Mouse (Mus musculus) kidney, postnatal 10 days (tissue): Measurements from ENCODE around the gene Etnk1.

Experiments
- DNase-seq: peaks from one replicate; pipeline ENCODE4 v3.0.0; 2021; ENCODE audit warnings: mixed read lengths

The Etnk1 gene

DNA sequence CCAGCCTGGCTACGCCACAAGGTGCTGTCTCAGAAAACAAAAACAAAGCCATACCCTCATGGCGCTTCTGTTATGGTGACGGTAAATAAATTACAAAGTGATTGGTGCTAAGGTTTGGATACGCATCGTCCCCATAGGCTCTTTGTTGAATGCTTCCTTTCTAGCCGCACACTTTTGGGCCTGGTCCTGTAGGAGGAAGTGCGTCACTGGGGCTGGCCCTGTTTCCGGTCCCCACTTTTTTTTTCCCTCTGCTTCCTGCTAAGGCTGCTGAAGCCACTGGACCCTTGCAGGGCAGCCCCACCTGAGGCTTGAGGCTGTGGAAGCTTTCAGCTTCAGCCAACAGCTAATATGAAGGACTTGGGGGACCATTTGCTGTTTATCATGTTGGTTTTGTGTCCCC, 54.2 kb downstream of the Etnk1 start:
- DNase-seq: no peak

DNA sequence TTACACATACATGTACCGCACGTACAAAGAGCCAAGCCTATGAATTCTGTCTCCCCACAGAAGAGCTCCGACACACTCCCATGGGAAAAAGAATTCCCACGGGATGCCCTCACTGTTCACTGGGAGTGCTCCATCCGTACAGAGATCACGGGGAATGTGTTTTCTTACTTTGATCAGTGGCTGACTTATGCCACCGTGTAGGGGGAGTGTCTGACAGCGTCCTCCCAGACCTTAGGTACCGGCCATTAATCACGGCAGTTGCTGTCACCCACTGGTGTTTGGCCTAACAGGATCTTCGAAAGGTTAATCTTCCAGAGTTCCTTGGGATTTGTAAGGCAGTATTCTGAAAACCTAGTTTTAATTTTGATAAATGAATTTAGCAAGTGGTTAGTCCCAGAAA, 57.0 kb downstream of the Etnk1 start:
- DNase-seq: no peak

DNA sequence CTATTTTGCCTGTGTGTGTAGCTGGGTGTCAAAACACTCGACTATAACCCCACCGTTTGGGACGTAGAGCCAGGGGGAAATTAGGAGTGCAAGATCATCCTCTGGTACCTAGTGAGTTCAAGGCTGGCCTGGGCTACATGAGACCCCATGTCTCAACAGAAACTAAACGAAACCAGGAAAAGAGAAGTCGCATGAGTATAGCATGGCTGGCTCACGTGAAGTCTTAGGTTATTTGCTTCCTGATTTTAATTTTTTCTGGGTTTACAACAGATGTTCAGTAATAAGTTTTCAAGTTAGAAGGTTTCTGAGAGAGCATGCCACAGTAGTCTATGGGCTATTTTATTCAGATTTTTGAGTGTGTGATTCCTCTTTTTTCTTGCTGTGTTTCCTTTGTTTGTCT, 57.9 kb downstream of the Etnk1 start:
- DNase-seq: no peak

DNA sequence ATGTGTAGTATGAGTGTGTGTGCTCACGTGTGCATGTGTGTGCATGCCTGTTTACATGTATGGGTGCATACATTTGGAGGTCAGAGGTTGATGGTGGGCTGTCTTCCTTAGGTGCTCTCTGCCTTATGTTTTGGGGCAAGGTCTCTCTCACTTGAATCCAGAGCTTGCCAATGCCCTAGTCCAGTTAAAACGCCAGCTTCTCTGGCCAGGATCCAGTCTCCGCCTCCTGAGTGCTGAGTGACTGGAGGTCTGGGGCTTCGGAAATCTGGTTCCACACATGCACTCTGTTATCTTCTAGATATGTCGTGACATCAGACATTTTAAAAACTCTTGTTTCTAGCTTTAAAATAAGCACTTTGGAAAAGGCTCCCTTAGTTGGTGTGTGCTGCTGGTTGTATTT, 61.7 kb downstream of the Etnk1 start:
- DNase-seq: no peak

DNA sequence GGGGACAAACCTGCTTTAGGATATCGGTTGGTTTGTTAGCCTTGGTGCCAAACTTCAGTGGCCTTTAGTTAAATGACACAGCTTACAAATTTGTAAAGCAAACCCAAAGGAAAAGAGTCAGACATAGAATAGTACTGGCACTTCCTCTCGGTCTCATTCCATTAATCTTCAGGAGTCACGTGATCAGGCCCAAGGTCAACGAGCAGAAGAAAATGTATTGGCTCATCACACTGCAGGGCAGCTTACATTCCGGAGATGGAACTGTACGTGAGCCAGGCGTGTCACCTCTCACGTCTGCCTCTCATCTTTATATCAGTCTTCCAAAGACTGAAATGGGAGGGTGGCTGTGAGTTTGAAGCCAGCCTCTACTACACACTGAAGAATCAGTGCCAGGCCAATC, 62.9 kb downstream of the Etnk1 start:
- DNase-seq: peak; percentile 32

DNA sequence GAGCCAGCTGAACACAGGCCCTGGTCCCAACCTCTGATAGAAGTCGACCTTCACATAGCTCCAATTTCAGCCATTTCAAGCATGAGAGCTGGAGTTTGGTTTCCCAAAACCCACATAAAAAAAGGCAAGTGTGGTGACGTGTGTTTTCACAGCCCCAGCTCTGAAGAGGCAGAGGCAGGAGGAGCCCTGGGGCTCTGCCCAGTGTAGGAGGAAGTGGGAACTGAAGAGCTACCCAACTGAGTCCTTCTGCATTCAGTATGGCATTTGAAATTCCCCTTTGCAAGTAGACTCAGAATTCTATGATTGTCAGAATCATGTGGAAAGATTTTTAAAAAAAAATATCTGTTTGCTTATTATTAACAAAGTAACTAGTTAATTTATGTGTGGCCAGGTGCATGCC, 63.9 kb downstream of the Etnk1 start:
- DNase-seq: no peak

DNA sequence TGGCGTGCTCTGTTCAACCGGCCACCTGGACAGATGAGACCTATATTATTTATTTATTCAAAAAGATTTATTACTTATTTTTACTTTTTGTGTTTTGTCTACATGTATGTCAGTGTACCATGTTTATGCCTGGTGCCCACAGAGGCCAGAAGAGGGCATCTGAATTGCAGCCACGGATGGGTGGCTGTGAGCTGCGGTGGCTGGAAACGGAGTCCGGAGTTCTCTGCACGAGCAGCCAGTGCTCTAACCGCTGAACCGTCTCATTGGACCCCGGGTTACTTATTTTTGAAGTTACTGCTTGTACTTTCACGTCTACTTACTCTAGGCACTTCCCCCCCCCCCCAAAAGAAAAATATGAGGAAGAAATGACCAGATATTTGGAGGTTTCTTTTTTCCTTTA, 65.7 kb downstream of the Etnk1 start:
- peak; percentile 32 for DNase-seq

DNA sequence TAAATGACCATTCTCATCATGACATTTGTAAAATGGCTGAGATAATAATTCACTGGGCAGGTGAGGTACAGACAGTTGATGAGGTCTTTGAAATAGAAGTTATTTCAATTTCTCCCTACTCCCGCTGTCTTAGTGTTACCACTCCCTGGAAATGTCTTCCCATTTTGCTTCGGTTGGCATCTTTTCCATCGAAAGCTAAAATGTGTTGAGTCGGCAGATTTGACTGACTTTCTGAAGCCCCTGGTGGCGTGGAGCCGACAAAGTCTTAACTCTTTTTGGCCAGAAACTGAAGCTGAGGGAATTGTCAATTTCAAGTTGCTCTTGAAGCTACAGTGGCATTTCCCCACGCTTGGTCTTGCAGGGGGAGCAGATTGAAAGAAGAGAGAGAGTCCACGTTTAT, 67.8 kb downstream of the Etnk1 start:
- DNase-seq: no peak

DNA sequence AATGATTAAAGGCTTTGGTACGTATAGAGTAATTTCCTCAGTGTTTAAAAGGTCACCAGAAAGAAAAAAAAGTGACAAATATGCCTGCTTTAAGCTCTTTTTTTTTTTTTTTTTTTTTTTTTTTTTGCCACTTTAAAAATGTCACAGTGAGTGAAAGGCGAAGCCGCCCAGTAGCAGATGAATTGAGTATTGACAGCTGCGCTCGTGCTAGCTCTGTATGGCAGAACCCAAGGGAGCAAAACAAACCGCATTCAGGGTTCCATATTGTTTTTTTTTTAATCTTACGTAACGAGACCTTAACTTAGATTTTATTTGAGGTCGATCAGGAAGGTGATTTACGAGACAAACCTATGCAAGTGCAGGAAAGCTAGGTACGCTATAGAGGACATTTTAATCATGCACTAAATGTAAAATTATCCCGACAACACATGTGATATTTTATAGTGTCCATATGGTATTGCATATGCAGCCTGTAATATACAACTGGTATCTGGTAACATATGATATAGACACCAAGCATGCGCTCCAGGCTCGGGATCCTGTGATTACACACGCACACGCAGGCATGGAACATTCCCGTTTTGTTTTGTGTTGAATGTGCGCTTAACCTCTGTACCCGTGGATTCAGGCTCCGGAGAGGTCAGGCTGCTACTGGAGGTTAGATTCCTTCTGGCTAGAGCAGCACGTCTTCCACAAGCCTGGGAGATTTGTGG, 72.5 kb downstream of the Etnk1 start:
- no peak for DNase-seq

DNA sequence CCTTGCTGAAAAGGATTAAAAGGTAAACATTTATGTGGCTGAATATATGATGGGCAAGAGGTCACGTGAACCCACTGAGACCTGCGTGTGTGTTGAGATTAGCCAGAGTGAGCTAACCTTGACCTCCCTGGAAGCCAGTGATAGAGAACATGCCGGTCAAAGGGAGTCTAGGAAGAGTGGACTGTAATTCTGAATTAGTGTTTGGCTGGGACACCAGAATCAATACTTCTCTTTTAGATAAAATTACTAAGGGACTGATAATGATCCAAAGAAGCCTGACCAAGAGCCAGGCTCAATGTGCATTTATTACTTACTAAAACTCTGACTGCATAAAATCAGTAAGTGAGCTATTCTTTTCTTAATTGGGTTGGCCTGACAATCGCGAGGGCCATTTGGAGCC, 76.2 kb downstream of the Etnk1 start:
- DNase-seq: no peak

DNA sequence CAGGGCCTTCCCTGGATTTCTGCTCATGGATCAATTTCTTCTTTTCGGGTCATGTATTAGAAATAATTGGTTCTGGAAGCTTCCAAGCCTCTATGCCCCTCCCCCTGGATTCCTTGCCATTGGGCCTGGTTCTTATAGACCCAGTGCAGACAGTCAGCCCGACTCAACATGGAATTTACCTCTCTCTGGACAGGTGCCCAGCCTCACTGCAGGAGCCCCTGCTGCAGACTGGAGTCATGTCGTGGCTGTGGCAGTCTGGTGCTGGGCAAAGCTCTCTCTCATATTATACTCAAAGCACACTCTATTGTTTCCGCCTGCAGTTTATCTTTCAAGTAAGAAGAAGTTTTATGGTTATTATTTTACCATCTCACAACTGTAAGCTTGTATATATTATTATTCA, 90.9 kb downstream of the Etnk1 start:
- no peak for DNase-seq

DNA sequence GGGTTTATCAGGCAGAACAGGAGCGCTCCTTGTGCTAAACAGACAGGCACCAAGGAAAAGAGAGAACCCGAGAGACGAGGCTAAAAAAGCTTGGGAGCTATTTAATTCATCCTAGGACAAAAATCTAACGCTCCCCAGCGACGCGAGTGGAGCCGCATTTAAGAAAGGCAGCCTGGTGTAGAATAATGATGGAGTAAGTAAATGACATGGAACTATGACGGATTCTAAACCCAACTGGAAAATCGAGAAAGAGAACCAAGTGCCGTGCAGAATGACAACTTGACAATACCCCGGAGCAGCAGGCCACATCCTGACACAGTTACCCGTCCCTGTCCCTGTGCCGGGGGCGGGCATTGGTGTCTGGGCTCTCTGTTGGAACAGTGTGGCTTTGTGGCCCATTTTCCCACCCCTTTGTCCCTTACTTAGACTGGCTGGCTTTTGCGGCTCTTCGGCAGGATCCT, 92.2 kb downstream of the Etnk1 start:
- DNase-seq: no peak

DNA sequence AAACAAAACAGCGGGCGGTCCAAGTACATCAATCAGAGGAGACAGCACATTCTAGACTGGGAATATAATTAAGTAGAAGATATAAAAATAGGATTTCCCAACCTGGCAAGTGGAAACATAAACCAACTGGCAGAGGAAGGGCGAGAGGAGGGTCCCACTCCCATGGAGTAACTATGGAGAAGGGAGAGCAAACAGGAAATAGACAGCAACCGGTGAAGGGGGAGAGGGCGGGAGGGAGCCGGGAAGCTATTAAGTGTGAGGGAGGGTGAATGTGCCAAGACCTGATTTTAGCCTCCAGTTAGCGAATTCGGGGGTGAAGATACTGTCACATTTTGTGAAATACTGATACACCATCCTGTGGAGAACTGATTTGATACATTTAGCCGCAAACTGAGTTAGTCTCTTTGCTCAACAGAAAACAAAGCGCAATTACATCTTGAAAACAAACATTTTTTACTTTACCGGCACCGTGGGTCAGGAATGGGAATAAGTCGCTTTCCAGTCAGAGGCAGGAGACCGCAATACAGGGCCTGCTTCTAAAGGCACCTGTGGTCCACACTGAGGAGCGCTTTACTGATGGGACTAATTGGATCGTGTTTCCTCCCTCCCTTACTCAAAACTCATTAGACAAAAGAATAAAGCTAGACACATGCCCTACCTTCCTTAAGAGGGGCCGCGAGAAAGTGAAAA, 93.0 kb downstream of the Etnk1 start:
- peak; percentile 28 for DNase-seq

DNA sequence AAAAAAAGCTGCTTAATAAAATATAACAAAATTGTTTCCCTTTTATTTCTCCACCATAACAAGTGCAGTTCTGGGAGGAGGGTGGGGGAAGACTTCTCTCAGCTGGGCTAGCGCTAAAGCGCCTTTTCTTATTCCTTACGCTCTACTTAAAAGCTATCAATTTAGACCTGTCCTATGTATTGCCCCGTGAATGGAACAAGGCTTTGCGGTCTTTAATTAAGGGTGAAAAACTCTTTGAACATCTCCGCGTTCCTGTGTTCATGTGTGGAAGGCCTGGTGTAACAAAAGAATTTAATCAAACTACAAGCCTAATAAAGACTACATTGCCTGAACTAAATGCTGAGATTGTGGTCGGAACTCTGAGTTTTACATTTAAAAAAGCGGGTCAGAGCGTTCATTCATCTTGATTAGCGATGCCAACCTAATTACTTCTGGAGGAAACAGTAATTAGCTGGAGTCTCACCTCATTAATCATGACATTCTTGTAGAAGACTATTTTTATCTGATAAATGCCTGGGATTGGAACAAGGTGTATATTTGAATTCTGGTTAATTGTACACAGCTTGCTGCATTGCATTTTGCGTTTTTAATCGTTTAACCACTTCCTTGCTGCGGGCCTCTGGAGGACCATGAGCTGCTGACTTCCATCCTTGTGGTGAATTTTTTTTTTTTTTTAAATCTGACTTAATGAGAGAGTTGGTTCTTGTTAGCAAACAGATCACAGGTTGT, 93.7 kb downstream of the Etnk1 start:
- DNase-seq: no peak

DNA sequence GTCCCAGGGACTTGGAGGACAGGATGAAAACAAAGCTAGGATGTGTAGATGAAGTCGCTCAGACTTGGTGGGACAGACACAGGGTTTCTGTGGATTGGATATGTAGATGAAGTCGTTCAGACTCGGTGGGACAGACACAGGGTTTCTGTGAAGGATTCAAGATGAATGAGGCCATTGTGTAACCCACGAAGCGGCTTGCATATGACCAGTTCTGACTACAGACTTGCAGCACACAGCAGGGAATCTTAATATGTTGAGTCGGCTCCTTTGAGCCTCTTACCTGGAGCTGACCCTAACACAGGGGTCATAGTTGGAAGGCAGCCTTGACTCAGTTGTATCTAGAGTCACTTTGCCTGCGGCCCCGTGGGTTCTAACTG, 94.3 kb downstream of the Etnk1 start:
- no peak for DNase-seq

DNA sequence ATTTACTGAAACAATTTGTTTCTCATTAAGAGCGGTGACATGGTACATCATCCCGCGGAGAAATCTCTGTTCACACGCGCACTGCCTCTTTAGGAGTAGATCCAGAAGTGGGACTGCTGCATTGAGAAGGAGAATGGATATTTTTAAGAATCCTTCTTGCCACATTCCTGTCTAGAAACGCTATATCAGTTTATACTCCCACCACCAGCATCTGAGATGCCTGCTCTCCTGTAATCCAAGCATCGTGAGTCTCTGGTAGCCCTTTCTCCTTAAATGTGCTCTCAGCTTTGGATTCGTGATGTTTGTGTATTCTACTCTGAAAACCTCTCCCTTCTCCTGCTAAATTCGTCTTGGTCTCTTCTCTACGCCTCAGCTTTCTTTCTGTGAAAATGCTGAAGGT, 98.5 kb downstream of the Etnk1 start:
- DNase-seq: no peak

DNA sequence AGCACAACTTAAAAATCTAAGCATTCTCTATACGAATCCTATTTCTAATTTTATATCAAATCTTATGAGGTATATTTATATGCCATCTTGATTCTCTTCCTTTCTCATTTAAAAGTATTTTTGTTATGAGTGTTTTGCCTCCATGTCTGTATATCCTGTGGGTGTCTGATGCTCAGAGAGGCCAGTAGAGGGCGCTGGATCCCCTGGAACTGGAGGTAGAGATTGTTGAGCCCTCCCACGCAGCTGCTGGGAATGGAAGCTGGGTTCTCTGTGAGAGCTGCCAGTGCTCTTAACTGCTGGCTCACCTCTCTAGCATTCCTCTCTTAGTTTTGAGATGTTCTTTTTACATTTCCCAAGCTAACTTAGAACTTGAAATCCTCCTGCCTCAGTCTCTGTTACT, 112.2 kb downstream of the Etnk1 start:
- no peak for DNase-seq
